Mouse (Mus musculus): ENCODE data around the gene Naif1. TPM values are rescaled to one million over a fixed set of nuclear protein-coding genes. Genes with fewer than 3 reads are reported as not detected.

The Naif1 gene
- total and polyA plus RNA-seq, 2 experiments from 2014 or later, result 3.9 to 4.5 TPM

DNA sequence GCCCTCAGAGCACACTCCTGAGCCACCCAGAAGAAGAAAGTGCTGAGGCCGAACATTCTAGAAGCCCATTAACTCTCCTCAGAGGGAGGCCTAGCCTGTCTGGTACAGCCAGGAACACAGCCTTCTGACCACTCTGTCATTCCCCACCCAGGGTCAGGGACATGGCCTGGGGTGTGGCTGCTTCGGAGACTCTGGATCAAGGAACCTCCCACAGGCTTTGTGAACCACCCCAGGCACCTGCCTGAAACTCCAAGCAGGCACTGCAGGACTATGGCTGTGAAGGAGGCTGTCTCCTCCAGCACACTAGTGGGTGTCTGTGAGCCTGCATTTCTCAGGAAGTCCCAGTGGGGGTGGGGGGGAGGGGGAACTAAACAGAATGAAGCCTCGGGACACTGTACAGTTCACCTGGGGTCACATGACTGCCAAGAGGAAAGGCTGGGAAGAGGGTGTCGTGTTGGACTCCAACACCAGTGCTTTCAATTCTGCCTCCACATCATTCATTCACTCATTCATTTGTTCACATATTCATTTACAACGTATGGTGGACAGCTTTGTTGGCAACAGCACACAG is 51.6 kb downstream of the Naif1 start:
- Histone ChIP-seq H3K9ac (no peak overlapping the region), H3K4me1 (ENCODE audit: insufficient read depth) (no peaks in the 10 kb centered on the region), H3K9me3 (ENCODE audit: low read length) (0 out of 2 replicates have a peak, but pooled peaks cover 6% of the 10 kb centered on the region), H3K4me3 (ENCODE audit: low read depth, low read length) (no peak overlapping the region), H3K27me3 (ENCODE audit: insufficient read depth, low read length) (no peaks in the 10 kb centered on the region), H3K36me3 (ENCODE audit: insufficient read depth) (no peaks in the 10 kb centered on the region), H3K4me2 (ENCODE audit: low read depth) (no peak overlapping the region), H3K27ac (ENCODE audit: low read depth, low read length) (no peak overlapping the region)
- 72% methylated on average over 5 of the region's 5 CpGs for WGBS
- TF ChIP-seq CTCF (IDR thresholded peaks at IDR 0.05; ENCODE audit: low read depth), result no peak
- DNase-seq (no peak), ATAC-seq (no peak)

DNA sequence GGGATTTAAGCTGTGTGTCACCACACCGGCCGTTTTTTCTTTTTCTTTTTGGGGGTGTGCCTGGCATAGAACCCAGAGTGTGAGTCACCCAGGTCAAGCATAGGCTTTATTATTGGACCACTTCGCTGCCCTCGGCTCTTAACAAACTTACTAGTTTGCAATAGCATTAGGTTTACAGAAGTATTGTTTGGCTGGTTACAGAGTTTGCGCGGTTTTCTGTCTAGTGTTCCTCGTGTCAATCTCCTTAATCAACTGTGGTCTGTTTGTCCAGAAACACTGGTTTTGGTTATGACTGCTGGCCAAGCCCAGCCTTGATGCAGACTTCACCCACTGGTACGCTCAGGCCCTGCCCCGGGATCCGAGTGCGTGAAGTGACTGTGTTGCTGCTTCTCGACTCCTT is 52.6 kb downstream of the Naif1 start:
- Histone ChIP-seq H3K4me2 (ENCODE audit: low read depth) (no peak overlapping the region), H3K27me3 (ENCODE audit: insufficient read depth, low read length) (no peaks in the 10 kb centered on the region), H3K4me1 (ENCODE audit: insufficient read depth) (no peaks in the 10 kb centered on the region), H3K9ac (no peak overlapping the region), H3K36me3 (ENCODE audit: insufficient read depth) (no peaks in the 10 kb centered on the region), H3K4me3 (ENCODE audit: low read depth, low read length) (no peak overlapping the region), H3K9me3 (ENCODE audit: low read length) (0 out of 2 replicates have a peak, but pooled peaks cover 6% of the 10 kb centered on the region), H3K27ac (ENCODE audit: low read depth, low read length) (no peak overlapping the region)
- ATAC-seq, result no peak
- WGBS, result 80% methylated on average over 12 of the region's 12 CpGs
- TF ChIP-seq CTCF (IDR thresholded peaks at IDR 0.05; ENCODE audit: low read depth), result no peak
- no peak for DNase-seq

DNA sequence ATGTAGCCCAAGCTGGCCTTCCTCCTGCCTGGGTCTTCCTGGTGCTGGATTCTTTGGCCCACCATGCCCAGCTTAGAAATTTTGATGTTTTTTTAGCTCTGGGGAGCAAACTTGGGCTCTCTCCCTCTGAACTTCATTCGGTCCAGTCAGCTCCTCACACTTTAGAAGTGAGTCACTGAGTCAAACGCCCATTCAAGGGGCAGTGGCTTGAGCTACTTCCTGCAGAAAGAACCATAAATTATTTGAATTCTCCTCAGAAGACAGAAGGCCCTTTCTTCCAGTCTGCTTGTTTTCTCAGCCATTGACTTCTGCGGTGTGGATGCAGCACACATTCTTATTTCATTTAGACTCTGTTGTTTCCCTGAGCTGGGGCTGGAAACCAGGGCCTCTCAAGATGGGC is 53.3 kb downstream of the Naif1 start:
- WGBS, result 73% methylated on average over 3 of the region's 3 CpGs

DNA sequence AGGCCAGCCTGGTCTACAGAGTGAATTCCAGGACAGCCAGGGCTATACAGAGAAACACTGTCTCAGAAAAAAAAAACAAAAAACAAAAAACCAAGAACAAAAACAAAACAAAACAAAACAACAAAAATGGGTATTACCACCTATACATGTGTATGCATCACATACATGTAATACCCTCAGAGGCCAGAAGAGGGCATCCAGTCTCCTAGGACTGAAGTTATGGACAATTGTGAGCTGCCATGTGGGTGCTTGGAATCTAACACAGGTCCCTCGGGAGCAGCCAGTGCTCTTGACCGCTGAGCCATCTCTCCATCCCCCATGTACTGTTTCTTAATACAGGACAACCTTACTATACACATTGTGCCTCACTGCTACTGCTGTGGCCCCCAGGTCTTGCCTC is 55.3 kb downstream of the Naif1 start:
- Histone ChIP-seq H3K9ac (no peak overlapping the region), H3K27me3 (ENCODE audit: insufficient read depth, low read length) (no peaks in the 10 kb centered on the region), H3K9me3 (ENCODE audit: low read length) (no peaks in the 10 kb centered on the region), H3K4me3 (ENCODE audit: low read depth, low read length) (no peak overlapping the region), H3K4me1 (ENCODE audit: insufficient read depth) (no peaks in the 10 kb centered on the region), H3K4me2 (ENCODE audit: low read depth) (no peak overlapping the region), H3K27ac (ENCODE audit: low read depth, low read length) (no peak overlapping the region), H3K36me3 (ENCODE audit: insufficient read depth) (no peaks in the 10 kb centered on the region)
- DNase-seq, result no peak
- 98% methylated on average over 2 of the region's 2 CpGs for WGBS
- 0 out of 2 replicates have a peak, but pooled peaks have one; percentile 8 for TF ChIP-seq CTCF (IDR thresholded peaks at IDR 0.05; ENCODE audit: low read depth)
- ATAC-seq, result no peak

More for the DNA sequence above, 53.3 kb downstream of the Naif1 start:
- DNase-seq (no peak), ATAC-seq (no peak)
- Histone ChIP-seq H3K4me3 (ENCODE audit: low read depth, low read length) (no peak overlapping the region), H3K9ac (no peak overlapping the region), H3K4me2 (ENCODE audit: low read depth) (no peak overlapping the region), H3K36me3 (ENCODE audit: insufficient read depth) (no peaks in the 10 kb centered on the region), H3K9me3 (ENCODE audit: low read length) (0 out of 2 replicates have a peak, but pooled peaks cover 4% of the 10 kb centered on the region), H3K27ac (ENCODE audit: low read depth, low read length) (no peak overlapping the region), H3K27me3 (ENCODE audit: insufficient read depth, low read length) (no peaks in the 10 kb centered on the region), H3K4me1 (ENCODE audit: insufficient read depth) (no peaks in the 10 kb centered on the region)
- TF ChIP-seq CTCF (IDR thresholded peaks at IDR 0.05; ENCODE audit: low read depth), result no peak

Other genes starting within 250 kb of the Naif1 start
- 34.5 and 38.5 TPM in 2 replicates for gene Pomt1, start 213.9 kb upstream of the Naif1 start, total RNA-seq (2014; rRNA removed)
- 16.2 and 19.8 TPM in 2 replicates for gene Pomt1, start 213.9 kb upstream of the Naif1 start, polyA plus RNA-seq (2015; fragmentation: Nextera tagmentation; extraction: Ambion mirVana)
- gene Uck1, start 190.3 kb upstream of the Naif1 start, total RNA-seq (2014; rRNA removed), result 121 and 134 TPM in 2 replicates
- 92.7 and 105 TPM in 2 replicates for gene Uck1, start 190.3 kb upstream of the Naif1 start, polyA plus RNA-seq (2015; fragmentation: Nextera tagmentation; extraction: Ambion mirVana)
- gene Golga2, start 163.1 kb upstream of the Naif1 start, total RNA-seq (2014; rRNA removed), result 62.2 and 64.4 TPM in 2 replicates
- gene Golga2, start 163.1 kb upstream of the Naif1 start, polyA plus RNA-seq (2015; fragmentation: Nextera tagmentation; extraction: Ambion mirVana), result 16.3 and 22.1 TPM in 2 replicates
- gene Swi5, start 162.4 kb upstream of the Naif1 start, total RNA-seq (2014; rRNA removed), result 290 and 323 TPM in 2 replicates
- gene Swi5, start 162.4 kb upstream of the Naif1 start, polyA plus RNA-seq (2015; fragmentation: Nextera tagmentation; extraction: Ambion mirVana), result 407 and 445 TPM in 2 replicates
- gene Ciz1, start 98.1 kb upstream of the Naif1 start, total RNA-seq (2014; rRNA removed), result 62.6 and 78.2 TPM in 2 replicates
- 51.5 and 52.9 TPM in 2 replicates for gene Ciz1, start 98.1 kb upstream of the Naif1 start, polyA plus RNA-seq (2015; fragmentation: Nextera tagmentation; extraction: Ambion mirVana)
- 76.2 and 106 TPM in 2 replicates for gene Dnm1, start 97.1 kb upstream of the Naif1 start, total RNA-seq (2014; rRNA removed)
- gene Dnm1, start 97.1 kb upstream of the Naif1 start, polyA plus RNA-seq (2015; fragmentation: Nextera tagmentation; extraction: Ambion mirVana), result 47.9 and 71.6 TPM in 2 replicates
- 197 and 210 TPM in 2 replicates for gene 1110008P14Rik, start 68.5 kb upstream of the Naif1 start, total RNA-seq (2014; rRNA removed)
- 160 and 186 TPM in 2 replicates for gene 1110008P14Rik, start 68.5 kb upstream of the Naif1 start, polyA plus RNA-seq (2015; fragmentation: Nextera tagmentation; extraction: Ambion mirVana)
- 0.54 and 1.2 TPM in 2 replicates for gene Lcn2, start 62.2 kb upstream of the Naif1 start, total RNA-seq (2014; rRNA removed)
- gene Lcn2, start 62.2 kb upstream of the Naif1 start, polyA plus RNA-seq (2015; fragmentation: Nextera tagmentation; extraction: Ambion mirVana), result 0.63 and 1.0 TPM in 2 replicates
- 32.1 and 37.5 TPM in 2 replicates for gene Ptges2, start 54.6 kb upstream of the Naif1 start, total RNA-seq (2014; rRNA removed)
- gene Ptges2, start 54.6 kb upstream of the Naif1 start, polyA plus RNA-seq (2015; fragmentation: Nextera tagmentation; extraction: Ambion mirVana), result 54.9 and 58.6 TPM in 2 replicates
- gene Slc25a25, start 988 bp downstream of the Naif1 start, total RNA-seq (2014; rRNA removed), result 55.4 and 62.5 TPM in 2 replicates
- 38.3 and 40.9 TPM in 2 replicates for gene Slc25a25, start 988 bp downstream of the Naif1 start, polyA plus RNA-seq (2015; fragmentation: Nextera tagmentation; extraction: Ambion mirVana)
- 17.6 and 19.7 TPM in 2 replicates for gene Fam102a, start 84.9 kb downstream of the Naif1 start, total RNA-seq (2014; rRNA removed)
- 7.2 and 7.5 TPM in 2 replicates for gene Fam102a, start 84.9 kb downstream of the Naif1 start, polyA plus RNA-seq (2015; fragmentation: Nextera tagmentation; extraction: Ambion mirVana)
- gene Dpm2, start 120.4 kb downstream of the Naif1 start, total RNA-seq (2014; rRNA removed), result 59.2 and 60.5 TPM in 2 replicates
- gene Dpm2, start 120.4 kb downstream of the Naif1 start, polyA plus RNA-seq (2015; fragmentation: Nextera tagmentation; extraction: Ambion mirVana), result 142 and 152 TPM in 2 replicates
- gene Pip5kl1, start 124.3 kb downstream of the Naif1 start, total RNA-seq (2014; rRNA removed), result 6.4 and 11.8 TPM in 2 replicates
- gene Pip5kl1, start 124.3 kb downstream of the Naif1 start, polyA plus RNA-seq (2015; fragmentation: Nextera tagmentation; extraction: Ambion mirVana), result 5.6 and 8.2 TPM in 2 replicates
- 0.38 and 1.0 TPM in 2 replicates for gene 9430097D07Rik, start 125.2 kb downstream of the Naif1 start, total RNA-seq (2014; rRNA removed)
- gene 9430097D07Rik, start 125.2 kb downstream of the Naif1 start, polyA plus RNA-seq (2015; fragmentation: Nextera tagmentation; extraction: Ambion mirVana), result 0.26 and 0.45 TPM in 2 replicates
- gene St6galnac4, start 136.6 kb downstream of the Naif1 start, total RNA-seq (2014; rRNA removed), result 32.4 and 35.5 TPM in 2 replicates
- gene St6galnac4, start 136.6 kb downstream of the Naif1 start, polyA plus RNA-seq (2015; fragmentation: Nextera tagmentation; extraction: Ambion mirVana), result 31.3 and 33.2 TPM in 2 replicates
- gene St6galnac6, start 149.3 kb downstream of the Naif1 start, total RNA-seq (2014; rRNA removed), result 65.3 and 72.9 TPM in 2 replicates
- 34.8 and 42.3 TPM in 2 replicates for gene St6galnac6, start 149.3 kb downstream of the Naif1 start, polyA plus RNA-seq (2015; fragmentation: Nextera tagmentation; extraction: Ambion mirVana)
- gene Ak1, start 171.3 kb downstream of the Naif1 start, total RNA-seq (2014; rRNA removed), result 114 and 123 TPM in 2 replicates
- gene Ak1, start 171.3 kb downstream of the Naif1 start, polyA plus RNA-seq (2015; fragmentation: Nextera tagmentation; extraction: Ambion mirVana), result 119 and 123 TPM in 2 replicates
- 8.2 and 14.7 TPM in 2 replicates for gene Eng, start 196.1 kb downstream of the Naif1 start, total RNA-seq (2014; rRNA removed)
- gene Eng, start 196.1 kb downstream of the Naif1 start, polyA plus RNA-seq (2015; fragmentation: Nextera tagmentation; extraction: Ambion mirVana), result 19.3 and 22.1 TPM in 2 replicates

Data from forebrain, postnatal 0 days (tissue).